Mouse (Mus musculus) cerebellum, postnatal 4 days (tissue): ENCODE data around the gene Gm26566.
"Not testable (repeated sequence)": the region's sequence is repeated elsewhere in the genome, so short reads cannot be mapped to it uniquely, and the experiment has no call there.

ENCODE experiments used
- DNase-seq, 2 experiments: peaks; one replicate each; pipeline ENCODE4 v3.0.0; 2022; ENCODE audit warnings: low spot score in 2 of 2, mixed read lengths in 1 of 2

Gm26566 gene

GRCm38 (mm10) chr4:88739036-88739435 lies 17.4 kb downstream of the Gm26566 start:
- no peak for DNase-seq

DNA sequence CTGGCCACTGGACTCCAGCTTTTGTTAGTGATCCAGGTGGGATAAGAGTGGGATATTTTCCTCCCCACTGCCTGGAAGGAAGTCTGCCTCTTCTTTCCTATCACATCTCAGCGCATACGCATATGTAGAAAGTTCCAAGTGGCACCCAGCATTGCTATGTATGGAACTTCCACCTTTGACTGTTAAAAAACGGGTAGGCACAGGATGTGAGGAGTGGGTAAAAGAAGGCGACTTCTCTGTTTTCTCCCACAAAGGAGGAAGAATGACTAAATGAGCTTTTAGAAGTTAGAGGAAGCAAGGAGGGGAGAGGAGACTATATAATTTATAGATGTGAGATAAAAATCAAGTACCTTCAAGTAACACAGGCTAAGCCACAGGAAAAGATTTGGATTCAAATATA lies 19.8 kb downstream of the Gm26566 start:
- no peak for DNase-seq

GRCm38 (mm10) chr4:88742771-88743371 lies 21.3 kb downstream of the Gm26566 start:
- no peak for DNase-seq

- DNase-seq: no peak
These were observed 22.6 kb downstream of the Gm26566 start for GRCm38 (mm10) chr4:88744207-88744606.

GRCm38 (mm10) chr4:88749926-88750325 lies 28.3 kb downstream of the Gm26566 start:
- no peak for DNase-seq

- DNase-seq: peak; percentile 76 to 79
These were observed 33.3 kb downstream of the Gm26566 start, which contains the start of gene Gm13271 for GRCm38 (mm10) chr4:88754818-88755340. Gene Gm13271 (plus strand): TSS chr4:88754868.

DNA sequence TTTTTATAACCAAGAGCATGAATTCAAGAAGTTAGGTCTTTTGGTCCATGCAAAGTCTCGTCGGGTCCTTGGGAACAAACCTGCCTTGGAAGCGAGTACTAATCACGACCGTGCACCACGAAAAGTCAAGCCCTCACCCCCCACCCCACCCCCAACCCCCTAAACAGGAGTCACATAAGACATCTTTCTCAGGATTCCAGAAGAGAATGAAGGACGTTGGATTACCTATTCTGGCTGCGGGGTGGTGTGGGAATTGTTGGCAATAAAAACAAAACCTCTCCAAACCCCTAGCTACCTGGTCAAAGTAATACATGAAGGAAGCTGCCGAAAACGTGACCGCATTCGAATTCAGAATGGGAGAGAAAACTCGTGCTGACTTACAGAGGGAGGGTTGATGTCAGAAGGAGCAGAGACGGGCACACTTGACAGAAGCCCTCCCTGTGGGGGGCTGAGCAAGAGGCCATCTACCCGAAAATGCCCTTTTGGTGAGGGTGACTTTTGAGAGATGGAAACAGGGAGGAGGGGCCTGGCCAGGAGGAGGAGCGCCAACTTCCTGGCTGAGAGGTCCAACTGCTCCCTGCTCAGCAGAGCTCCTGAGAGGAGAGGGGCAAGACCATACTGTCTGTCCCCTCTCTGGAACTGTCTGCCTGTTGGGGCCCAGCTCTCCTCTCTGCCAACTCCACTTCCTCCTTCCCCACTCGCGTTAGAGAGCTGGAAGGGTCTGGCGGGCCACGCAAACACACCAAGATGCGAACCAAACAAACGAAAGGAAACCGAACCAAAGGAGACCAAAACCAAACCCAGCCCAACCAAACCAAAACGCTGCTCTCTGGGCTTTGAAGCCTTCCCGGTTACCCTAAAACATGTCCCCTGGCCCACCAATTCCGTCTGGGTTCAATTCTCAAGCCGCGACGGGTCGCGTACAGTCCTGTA lies 35.2 kb downstream of the Gm26566 start:
- DNase-seq: not testable (repeated sequence)

DNA sequence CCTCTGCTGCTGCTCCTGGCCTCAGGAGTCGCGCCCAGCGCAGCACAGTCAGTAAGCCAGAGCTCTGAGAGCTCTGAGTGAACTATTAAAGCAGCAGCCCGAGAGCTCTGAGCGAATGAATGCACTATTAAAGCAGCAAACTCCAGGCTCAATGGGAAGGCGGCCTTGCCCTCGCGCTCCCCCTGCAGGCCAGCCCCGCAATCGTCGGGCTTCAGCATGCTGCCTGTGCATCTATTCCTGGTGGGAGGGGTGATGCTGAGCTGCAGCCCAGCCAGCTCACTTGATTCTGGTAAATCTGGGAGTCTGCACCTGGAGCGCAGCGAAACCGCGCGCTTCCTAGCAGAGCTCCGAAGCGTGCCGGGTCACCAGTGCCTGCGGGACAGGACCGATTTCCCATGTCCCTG lies 36.0 kb downstream of the Gm26566 start:
- peak; percentile 86 to 90 for DNase-seq

- not testable (repeated sequence) for DNase-seq
These were observed 37.1 kb downstream of the Gm26566 start for GRCm38 (mm10) chr4:88758751-88759150.

- peak; percentile 33 to 54 for DNase-seq
These were observed 38.1 kb downstream of the Gm26566 start, which contains the start of gene Gm13283 for GRCm38 (mm10) chr4:88759610-88760268. Gene Gm13283 (plus strand): TSS chr4:88760119.

GRCm38 (mm10) chr4:88760431-88760830 lies 38.8 kb downstream of the Gm26566 start:
- DNase-seq: peak in 1 of 2 experiments; percentile 66

DNA sequence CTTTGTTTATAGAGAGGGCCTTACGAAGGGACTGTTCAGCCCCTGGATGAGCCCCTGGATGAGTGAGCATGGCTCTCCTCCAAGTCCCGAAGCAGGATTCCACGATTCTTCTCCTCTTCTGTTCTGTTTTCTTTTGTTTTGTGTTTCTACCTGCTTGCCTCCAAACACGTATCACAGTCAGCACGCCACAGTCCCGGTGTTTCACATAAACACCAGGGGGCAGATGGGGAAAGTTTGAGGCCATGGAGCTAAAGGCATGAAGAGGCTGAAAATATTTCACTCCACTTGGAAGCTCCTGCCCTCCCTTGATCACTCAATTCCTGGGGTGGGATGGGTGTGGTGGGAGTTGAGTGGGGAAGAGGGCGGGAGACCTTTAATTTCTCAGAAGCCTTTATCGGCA lies 40.2 kb downstream of the Gm26566 start:
- peak; percentile 73 to 77 for DNase-seq

GRCm38 (mm10) chr4:88762341-88762740 lies 40.7 kb downstream of the Gm26566 start:
- DNase-seq: peak in 1 of 2 experiments; percentile 45

DNA sequence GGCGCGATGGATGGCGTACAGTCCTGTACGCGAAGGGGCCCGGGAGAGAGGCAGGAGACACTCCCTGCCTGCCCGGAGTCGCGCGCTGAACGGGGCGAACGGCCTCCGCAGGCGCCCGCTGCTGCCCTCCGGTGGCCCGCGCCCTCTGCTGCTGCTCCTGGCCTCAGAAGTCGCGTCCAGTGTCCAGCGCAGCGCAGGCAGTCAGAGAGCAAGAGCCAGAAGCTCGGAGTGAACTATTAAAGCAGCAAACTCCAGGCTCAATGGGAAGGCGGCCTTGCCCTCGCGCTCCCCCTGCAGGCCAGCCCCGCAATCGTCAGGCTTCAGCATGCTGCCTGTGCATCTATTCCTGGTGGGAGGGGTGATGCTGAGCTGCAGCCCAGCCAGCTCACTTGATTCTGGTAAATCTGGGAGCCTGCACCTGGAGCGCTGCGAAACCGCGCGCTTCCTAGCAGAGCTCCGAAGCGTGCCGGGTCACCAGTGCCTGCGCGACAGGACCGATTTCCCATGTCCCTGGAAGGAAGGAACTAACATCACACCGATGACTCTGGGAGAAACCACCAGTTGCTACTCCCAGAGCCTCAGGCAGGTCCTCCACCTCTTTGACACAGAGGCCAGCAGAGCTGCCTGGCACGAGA lies 41.9 kb downstream of the Gm26566 start:
- not testable (repeated sequence) for DNase-seq
